Mouse (Mus musculus): Measurements from ENCODE around the gene Tspyl1.

Gene Tspyl1

GRCm38 (mm10) chr10:34297980-34298753 is 16.2 kb downstream of the Tspyl1 start:
- DNase-seq (ENCODE audit: low read depth, low spot score), result no peak

- DNase-seq (ENCODE audit: low read depth, low spot score), result no peak
Measured at GRCm38 (mm10) chr10:34300368-34300767, 18.4 kb downstream of the Tspyl1 start.

GRCm38 (mm10) chr10:34307070-34307469 is 25.1 kb downstream of the Tspyl1 start:
- DNase-seq (ENCODE audit: low read depth, low spot score), result no peak

GRCm38 (mm10) chr10:34309915-34310685 is 28.1 kb downstream of the Tspyl1 start:
- no peak for DNase-seq (ENCODE audit: low read depth, low spot score)

GRCm38 (mm10) chr10:34312536-34312935 is 30.5 kb downstream of the Tspyl1 start:
- no peak for DNase-seq (ENCODE audit: low read depth, low spot score)

- no peak for DNase-seq (ENCODE audit: low read depth, low spot score)
Measured at GRCm38 (mm10) chr10:34316571-34317216, 34.7 kb downstream of the Tspyl1 start.

GRCm38 (mm10) chr10:34317217-34317606 is 35.2 kb downstream of the Tspyl1 start:
- DNase-seq (ENCODE audit: low read depth, low spot score), result no peak

- DNase-seq (ENCODE audit: low read depth, low spot score), result no peak
Measured at GRCm38 (mm10) chr10:34320809-34321208, 38.8 kb downstream of the Tspyl1 start.

- peak; percentile 36 for DNase-seq (ENCODE audit: low read depth, low spot score)
Measured at GRCm38 (mm10) chr10:34326701-34327100, 44.7 kb downstream of the Tspyl1 start.

- DNase-seq (ENCODE audit: low read depth, low spot score), result no peak
Measured at GRCm38 (mm10) chr10:34327144-34327543, 45.2 kb downstream of the Tspyl1 start.

- no peak for DNase-seq (ENCODE audit: low read depth, low spot score)
Measured at GRCm38 (mm10) chr10:34328310-34328709, 46.3 kb downstream of the Tspyl1 start.
